Mouse (Mus musculus) forebrain, embryonic 16.5 days (tissue): ENCODE measurements at regions not wholly inside any gene's neighbourhood (a gene's known extent, or its start where the extent isn't known, plus 50 kb on each side); places are given as distances from the start of the nearest gene placed in this dataset.

Experiments used
- ATAC-seq: fragments of 200-750 bp; cut with Nextera tagmentation; 2 replicates; pipeline ENCODE4 v1.8.0; 2017; ENCODE audit warnings: mild to moderate bottlenecking, moderate library complexity
- H3K27ac ChIP-seq: fragments of 300-500 bp; sonication (generic); 2 replicates; pipeline ENCODE4 v1.5.1; 2014; ENCODE audit warnings: low read length, control low read depth
- H3K27me3 ChIP-seq: fragments of 300-500 bp; sonication (generic); replicated peaks from 2 replicates; pipeline ENCODE4 v1.6.1; 2014; ENCODE audit warnings: low read length; ENCODE audit not compliant: control insufficient read depth, insufficient read depth
- H3K36me3 ChIP-seq: fragments of 300-500 bp; sonication (generic); 2 replicates; pipeline ENCODE4 v1.6.1; 2014; ENCODE audit not compliant: control insufficient read depth, insufficient read depth
- H3K4me1 ChIP-seq: fragments of 300-500 bp; sonication (generic); replicated peaks from 2 replicates; pipeline ENCODE4 v1.6.1; 2014; ENCODE audit warnings: low read length; ENCODE audit not compliant: control insufficient read depth, insufficient read depth
- H3K4me2 ChIP-seq: fragments of 300-500 bp; sonication (generic); 2 replicates; pipeline ENCODE4 v1.6.1; 2014; ENCODE audit warnings: mild to moderate bottlenecking, low read length, control low read depth
- H3K4me3 ChIP-seq: fragments of 300-500 bp; sonication (generic); replicated peaks from 2 replicates; pipeline ENCODE4 v1.5.1; 2014; ENCODE audit warnings: mild to moderate bottlenecking, low read length, control low read depth
- H3K9ac ChIP-seq: fragments of 300-500 bp; sonication (generic); replicated peaks from 2 replicates; pipeline ENCODE4 v1.6.1; 2014; ENCODE audit warnings: low read depth, low read length, control low read depth
- H3K9me3 ChIP-seq: fragments of 300-500 bp; sonication (generic); 2 replicates; pipeline ENCODE4 v1.6.1; 2016; ENCODE audit warnings: low read length; ENCODE audit not compliant: control insufficient read depth
- WGBS: fragments of 180-500 bp; shearing (Covaris S2); extraction: QIAGEN DNeasy Blood & Tissue Kit; methylation state at CpG from one replicate; pipeline ENCODE4 v1.1.7; 2014; 5-methylcytosine and 5-hydroxymethylcytosine counted together

DNA sequence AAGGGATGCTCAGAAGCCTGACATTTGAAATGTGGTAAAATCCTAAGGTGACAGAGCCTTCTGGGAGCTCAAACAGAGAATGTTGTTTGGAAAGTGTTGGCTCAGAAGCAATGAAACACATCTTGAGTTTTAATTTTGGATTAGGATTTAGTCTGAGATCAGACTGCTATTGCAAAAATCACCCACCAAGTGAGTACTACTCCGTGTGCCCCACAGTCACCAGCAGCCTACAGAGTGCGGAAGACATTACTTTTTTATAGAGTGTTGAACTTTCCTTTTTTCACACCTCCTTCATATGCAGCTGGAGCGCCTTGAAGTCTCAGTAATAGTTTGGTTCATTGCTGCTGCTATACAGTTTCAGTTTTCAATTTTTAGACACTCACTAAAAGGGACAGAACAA is 805.1 kb upstream of the Pcdh17 start:
- no peaks in the 10 kb centered on the region for H3K36me3 ChIP-seq
- H3K4me2 ChIP-seq, result no peak overlapping the region
- H3K27ac ChIP-seq, result no peak overlapping the region
- no peak for ATAC-seq
- H3K9ac ChIP-seq, result no peak overlapping the region
- WGBS, result 79% methylated on average over 3 of the region's 3 CpGs
- H3K9me3 ChIP-seq, result no peaks in the 10 kb centered on the region
- no peaks in the 10 kb centered on the region for H3K4me1 ChIP-seq
- no peak overlapping the region for H3K4me3 ChIP-seq
- no peaks in the 10 kb centered on the region for H3K27me3 ChIP-seq

DNA sequence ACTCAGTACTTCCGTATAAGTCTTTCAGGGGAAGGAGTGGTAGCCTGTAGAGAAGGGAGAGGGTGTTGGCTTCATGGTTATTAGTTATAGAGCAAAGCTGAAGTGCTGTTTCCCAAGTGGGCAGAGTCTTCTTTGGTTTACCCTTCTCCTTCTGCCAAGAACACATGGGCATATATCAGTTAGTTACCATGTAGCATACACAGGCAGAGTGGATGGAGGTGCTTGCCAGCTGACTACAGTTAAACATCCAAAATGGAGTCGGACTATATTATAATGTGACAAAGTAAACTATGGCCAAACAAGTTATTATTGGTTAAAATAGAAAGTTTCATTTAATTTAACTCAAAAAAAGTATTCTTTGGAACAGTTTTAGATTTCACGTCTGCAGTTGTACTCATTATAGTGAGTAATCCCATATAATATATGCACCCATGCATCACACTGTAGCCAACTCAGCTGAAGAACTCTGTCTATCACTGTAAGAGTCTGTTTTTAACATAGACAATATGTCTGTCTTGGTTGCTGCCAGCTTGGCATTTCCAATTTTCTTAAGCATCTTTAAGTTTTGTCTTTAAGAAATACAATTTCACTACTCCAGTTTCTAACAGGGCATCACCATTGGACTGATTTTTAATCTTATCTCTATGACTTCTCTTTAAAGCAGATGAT is 803.4 kb upstream of the Pcdh17 start:
- 67% methylated on average over 3 of the region's 3 CpGs for WGBS
- no peaks in the 10 kb centered on the region for H3K27me3 ChIP-seq
- ATAC-seq, result peak; percentile 96

DNA sequence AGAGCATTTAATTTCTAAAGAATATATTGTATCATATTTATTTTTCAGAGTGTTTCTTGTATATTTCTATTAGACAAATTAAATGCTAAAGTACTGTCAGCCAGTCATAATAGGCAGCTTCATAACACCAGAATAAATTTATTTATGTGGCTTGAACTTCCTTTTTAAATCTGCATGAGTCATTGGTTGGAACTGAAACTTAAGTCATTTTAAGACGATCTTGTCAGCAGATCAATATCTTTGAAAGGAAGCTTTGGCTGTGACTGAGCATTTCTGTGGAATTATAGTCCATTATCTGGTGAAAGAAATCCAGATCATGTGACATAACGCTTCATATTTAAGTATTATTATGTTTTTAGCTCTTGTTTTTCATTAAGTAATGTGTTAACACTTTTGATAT is 794.7 kb upstream of the Pcdh17 start:
- H3K36me3 ChIP-seq, result no peaks in the 10 kb centered on the region
- no peaks in the 10 kb centered on the region for H3K4me1 ChIP-seq
- H3K9me3 ChIP-seq, result no peaks in the 10 kb centered on the region
- H3K9ac ChIP-seq, result no peak overlapping the region
- H3K27me3 ChIP-seq, result no peaks in the 10 kb centered on the region
- ATAC-seq, result no peak
- H3K4me3 ChIP-seq, result no peak overlapping the region
- H3K27ac ChIP-seq, result no peak overlapping the region
- H3K4me2 ChIP-seq, result no peak overlapping the region
- WGBS, result 86% methylated on average over 2 of the region's 2 CpGs

More for the DNA sequence above, 803.4 kb upstream of the Pcdh17 start:
- H3K36me3 ChIP-seq, result no peaks in the 10 kb centered on the region
- no peak overlapping the region for H3K4me3 ChIP-seq
- H3K9me3 ChIP-seq, result no peaks in the 10 kb centered on the region
- H3K27ac ChIP-seq, result no peak overlapping the region
- no peaks in the 10 kb centered on the region for H3K4me1 ChIP-seq
- no peak overlapping the region for H3K9ac ChIP-seq
- H3K4me2 ChIP-seq, result no peak overlapping the region

DNA sequence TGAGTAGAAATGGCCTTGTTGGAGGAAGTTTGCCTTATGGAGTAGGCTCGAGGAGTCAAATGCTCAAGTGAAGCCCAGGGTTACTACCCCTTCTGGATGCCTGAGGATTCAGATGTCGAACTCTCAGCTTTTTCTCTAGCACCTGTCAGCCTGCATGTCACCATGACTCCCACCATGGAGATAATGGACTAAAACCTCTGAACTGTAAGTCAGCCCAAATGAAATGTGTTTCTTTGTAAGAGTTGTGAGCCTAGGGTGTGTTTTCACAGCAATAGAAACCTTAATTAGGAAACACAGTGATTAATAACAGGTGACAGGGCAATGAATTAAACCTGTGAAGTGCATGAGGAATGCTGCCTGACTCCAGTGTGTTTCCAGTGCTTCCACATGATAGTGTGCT is 779.3 kb upstream of the Pcdh17 start:
- H3K27ac ChIP-seq, result no peak overlapping the region
- ATAC-seq, result no peak
- no peaks in the 10 kb centered on the region for H3K36me3 ChIP-seq
- no peak overlapping the region for H3K9ac ChIP-seq
- WGBS, result 68% methylated on average over 2 of the region's 2 CpGs
- H3K4me1 ChIP-seq, result no peaks in the 10 kb centered on the region
- H3K9me3 ChIP-seq, result no peaks in the 10 kb centered on the region
- H3K4me3 ChIP-seq, result no peak overlapping the region
- H3K27me3 ChIP-seq, result no peaks in the 10 kb centered on the region
- no peak overlapping the region for H3K4me2 ChIP-seq
